Mouse (Mus musculus) gastrocnemius, postnatal 36 days (tissue): ENCODE measurements around the gene Slc35c1. TPM values are rescaled to one million over a fixed set of nuclear protein-coding genes. Genes with fewer than 3 reads are reported as not detected.
"Not testable (repeated sequence)": the region's sequence is repeated elsewhere in the genome, so short reads cannot be mapped to it uniquely, and the experiment has no call there.

Experiments used
- DNase-seq, 2 experiments: peaks; one replicate each; pipeline ENCODE4 v3.0.0; 2022
- intact Hi-C: fragments of 180-260 bp; cut with DNase I; formaldehyde crosslinking; loops from one replicate; pipeline ENCODE4 v1.15.1; 2025
- total RNA-seq, 2 experiments: library from RNA; stranded (reverse); gene quantifications; 2 replicates each; pipeline ENCODE4 v1.2.3; 2021

Gene Slc35c1
- total RNA-seq, 2 experiments from 2014 or later: 5.0 to 6.3 TPM

GRCm38 (mm10) chr2:92477672-92478312 is 17.5 kb upstream of the Slc35c1 start:
- intact Hi-C loops: no loop called here
- DNase-seq: no peak

GRCm38 (mm10) chr2:92476580-92476979 is 16.2 kb upstream of the Slc35c1 start:
- intact Hi-C loops, DNase-seq: not testable (repeated sequence)

GRCm38 (mm10) chr2:92475711-92476110 is 15.4 kb upstream of the Slc35c1 start:
- DNase-seq: no peak
- intact Hi-C loops: no loop called here

GRCm38 (mm10) chr2:92474920-92475319 is 14.6 kb upstream of the Slc35c1 start:
- intact Hi-C loops: no loop called here
- DNase-seq: no peak

- intact Hi-C loops: no loop called here
- DNase-seq: no peak
Observed at GRCm38 (mm10) chr2:92471886-92472670, 11.7 kb upstream of the Slc35c1 start.

GRCm38 (mm10) chr2:92464690-92465089 is 4.4 kb upstream of the Slc35c1 start:
- intact Hi-C loops: no loop called here
- DNase-seq: no peak

GRCm38 (mm10) chr2:92461215-92461614 is 877 bp upstream of the Slc35c1 start:
- DNase-seq: no peak
- intact Hi-C loops: no loop called here

- peak; percentile 70 to 71 for DNase-seq
- intact Hi-C loops: no loop called here
Observed at GRCm38 (mm10) chr2:92459141-92459920, 1.0 kb downstream of the Slc35c1 start.

GRCm38 (mm10) chr2:92458481-92458880 is 1.9 kb downstream of the Slc35c1 start:
- intact Hi-C loops: no loop called here
- no peak for DNase-seq

- intact Hi-C loops: no loop called here
- DNase-seq: no peak
Observed at GRCm38 (mm10) chr2:92456970-92457530, 3.3 kb downstream of the Slc35c1 start.

GRCm38 (mm10) chr2:92455704-92456103 is 4.6 kb downstream of the Slc35c1 start:
- intact Hi-C loops: no loop called here
- DNase-seq: no peak

- intact Hi-C loops: no loop called here
- DNase-seq: no peak
Observed at GRCm38 (mm10) chr2:92454166-92454565, 6.2 kb downstream of the Slc35c1 start.

- no peak for DNase-seq
- intact Hi-C loops: no loop called here
Observed at GRCm38 (mm10) chr2:92451126-92451525, 9.2 kb downstream of the Slc35c1 start.

GRCm38 (mm10) chr2:92447121-92447740 is 13.1 kb downstream of the Slc35c1 start:
- DNase-seq: no peak
- intact Hi-C loops: no loop called here

GRCm38 (mm10) chr2:92446656-92447055 is 13.7 kb downstream of the Slc35c1 start:
- intact Hi-C loops: no loop called here
- DNase-seq: no peak

GRCm38 (mm10) chr2:92445890-92446289 is 14.4 kb downstream of the Slc35c1 start:
- DNase-seq: no peak

GRCm38 (mm10) chr2:92444376-92444775 is 16.0 kb downstream of the Slc35c1 start:
- intact Hi-C loops: no loop called here
- DNase-seq: no peak

More at GRCm38 (mm10) chr2:92445890-92446289, 14.4 kb downstream of the Slc35c1 start:
- intact Hi-C loops: no loop called here

GRCm38 (mm10) chr2:92443313-92443712 is 17.0 kb downstream of the Slc35c1 start:
- DNase-seq: no peak
- intact Hi-C loops: no loop called here

GRCm38 (mm10) chr2:92442419-92443001 is 17.8 kb downstream of the Slc35c1 start:
- intact Hi-C loops: no loop called here

GRCm38 (mm10) chr2:92440432-92440831 is 19.9 kb downstream of the Slc35c1 start:
- intact Hi-C loops: no loop called here
- DNase-seq: no peak

More at GRCm38 (mm10) chr2:92442419-92443001, 17.8 kb downstream of the Slc35c1 start:
- DNase-seq: no peak
